Mouse (Mus musculus): ENCODE results near the gene Ebi3. TPM values are rescaled to one million over a fixed set of nuclear protein-coding genes. Genes with fewer than 3 reads are reported as not detected.
A peak's percentile ranks its signal among the peaks of the same experiment; 100 is the strongest.

The Ebi3 gene
- total RNA-seq, 2 experiments from 2014 or later = 2.1 to 2.5 TPM

DNA sequence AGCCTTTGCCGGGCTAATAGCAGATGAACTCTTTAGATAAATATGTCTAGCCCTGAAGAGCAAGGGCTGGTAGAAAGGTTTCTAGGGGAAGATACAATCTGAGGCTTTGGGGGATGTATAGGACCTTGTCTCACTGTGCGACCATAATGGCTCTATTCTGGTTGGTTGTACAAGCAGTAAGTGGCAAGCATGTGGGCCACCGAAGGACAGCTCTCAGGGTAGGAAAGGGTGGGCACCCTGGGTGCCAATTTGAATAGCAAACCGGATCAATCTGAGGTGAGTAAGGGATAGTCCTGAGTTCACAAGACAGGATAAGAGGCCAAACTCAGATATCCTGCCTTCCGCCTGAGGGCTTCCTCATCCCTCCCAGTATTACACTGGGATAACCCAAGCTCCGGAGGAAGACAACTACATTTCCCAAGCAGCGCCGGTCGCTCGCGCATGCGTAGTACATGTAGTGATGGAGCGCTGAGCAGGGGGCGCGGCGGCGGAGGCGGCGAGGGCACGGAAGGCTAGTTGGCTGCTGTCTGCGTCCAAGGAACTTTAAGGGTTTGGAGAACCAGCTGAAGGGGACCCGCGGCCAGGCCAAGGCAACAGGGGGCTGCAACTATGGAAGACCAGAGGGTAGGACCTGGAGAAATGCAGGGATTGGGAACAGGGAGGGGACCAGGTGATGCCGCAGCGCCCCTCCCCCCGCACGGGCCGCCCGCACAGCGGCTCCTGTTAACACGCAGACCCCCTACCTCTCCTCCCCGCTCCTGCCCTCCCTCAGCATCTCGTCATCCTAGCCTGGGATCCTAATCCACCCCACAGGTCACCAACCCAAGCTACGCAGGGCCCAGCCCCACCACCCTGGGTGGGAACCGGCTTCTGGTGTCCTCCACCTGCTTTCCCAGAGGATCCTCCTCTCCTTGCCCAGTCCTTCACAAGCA, 33.9 kb downstream of the Ebi3 start, which contains the start of gene Fsd1:
TSS of gene Fsd1 (plus strand) at position 480 of the 932 bp plus-strand sequence.
- DNase-seq (ENCODE audit: low spot score in 2 of 2) = peak; percentile 85 to 92
- intact Hi-C loops (cut with DNase I) = no loop called here

DNA sequence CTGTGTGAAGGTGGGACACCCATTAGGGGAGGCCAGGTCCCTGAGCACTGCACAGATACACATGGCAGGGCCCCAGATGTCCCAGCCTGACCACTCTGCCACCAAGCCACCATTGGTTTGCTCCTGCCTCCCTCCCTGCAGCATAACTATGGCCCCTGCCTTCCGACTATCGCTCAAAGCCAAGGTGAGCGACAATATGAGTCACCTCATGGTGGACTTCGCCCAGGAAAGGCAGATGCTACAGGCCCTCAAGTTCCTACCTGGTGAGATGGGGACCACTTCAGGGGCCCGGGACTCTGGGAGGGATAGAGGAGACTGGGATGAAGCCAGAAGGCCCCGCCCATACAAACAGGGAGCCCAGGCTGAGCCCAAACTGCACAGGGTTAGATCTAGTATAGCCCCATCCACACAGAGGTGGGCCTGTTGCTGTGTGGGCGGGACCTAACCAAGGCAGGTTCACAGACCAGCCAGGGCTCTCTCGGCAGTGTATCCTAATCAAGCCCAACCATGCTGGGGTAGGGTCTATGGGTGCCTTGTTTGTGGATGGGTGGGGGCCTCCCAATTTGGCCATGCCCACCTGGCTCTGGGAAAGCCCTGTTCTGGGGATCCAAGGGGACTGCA, 37.9 kb downstream of the Ebi3 start:
- no peak for DNase-seq (ENCODE audit: low spot score in 2 of 2)
- intact Hi-C loops (cut with DNase I) = no loop called here

DNA sequence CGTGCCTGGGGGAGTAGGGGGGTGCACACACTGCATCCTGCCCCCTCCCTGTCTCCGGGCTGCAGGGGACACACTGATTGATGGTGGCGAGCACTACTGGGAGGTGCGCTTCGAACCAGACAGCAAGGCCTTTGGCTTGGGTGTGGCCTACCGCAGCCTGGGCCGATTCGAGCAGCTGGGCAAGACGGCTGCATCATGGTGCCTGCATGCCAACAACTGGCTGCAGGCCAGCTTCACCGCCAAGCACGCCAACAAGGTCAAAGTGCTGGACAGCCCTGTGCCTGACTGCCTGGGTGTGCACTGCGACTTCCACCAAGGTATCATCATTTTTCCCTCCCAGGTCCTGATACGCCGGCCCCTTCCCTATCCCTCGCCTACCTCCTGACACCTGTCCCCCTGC, 43.6 kb downstream of the Ebi3 start:
- DNase-seq (ENCODE audit: low spot score in 2 of 2) = no peak
- intact Hi-C loops (cut with DNase I) = no loop called here

DNA sequence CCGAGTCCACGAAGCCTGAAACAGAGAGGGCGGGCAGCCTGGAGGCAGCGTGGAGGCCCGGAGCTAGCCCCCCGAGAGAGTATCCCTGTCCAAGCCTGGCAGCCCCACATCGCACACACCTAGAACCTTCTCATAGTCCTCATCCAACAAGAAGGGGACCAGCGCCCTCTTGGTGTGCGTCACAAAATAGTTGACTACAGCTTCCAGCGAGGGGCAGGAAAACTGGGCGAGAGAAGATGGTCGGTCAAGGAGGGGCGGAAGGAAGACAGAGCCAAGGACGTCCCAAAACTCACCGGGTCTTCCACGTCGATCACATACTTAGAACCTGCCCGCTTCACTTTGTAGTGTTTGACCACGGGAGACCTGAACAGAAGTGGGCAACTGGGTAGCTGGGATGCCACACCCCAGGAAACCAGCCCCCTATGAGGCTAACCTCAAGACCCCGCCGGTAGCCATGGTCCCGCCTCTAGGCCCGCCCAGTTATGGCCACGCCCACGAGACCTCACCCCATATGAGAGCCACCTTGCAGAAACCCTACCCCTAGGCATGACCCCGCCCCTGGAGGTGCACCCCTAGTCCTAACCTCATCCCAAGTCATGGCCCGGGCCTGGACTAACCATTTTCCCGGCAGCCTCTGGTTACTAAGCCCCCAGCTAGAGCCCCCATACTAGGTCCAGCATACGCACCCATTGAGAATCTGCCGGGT, 47.5 kb downstream of the Ebi3 start:
- intact Hi-C loops (cut with DNase I) = no loop called here
- DNase-seq (ENCODE audit: low spot score in 2 of 2) = no peak

DNA sequence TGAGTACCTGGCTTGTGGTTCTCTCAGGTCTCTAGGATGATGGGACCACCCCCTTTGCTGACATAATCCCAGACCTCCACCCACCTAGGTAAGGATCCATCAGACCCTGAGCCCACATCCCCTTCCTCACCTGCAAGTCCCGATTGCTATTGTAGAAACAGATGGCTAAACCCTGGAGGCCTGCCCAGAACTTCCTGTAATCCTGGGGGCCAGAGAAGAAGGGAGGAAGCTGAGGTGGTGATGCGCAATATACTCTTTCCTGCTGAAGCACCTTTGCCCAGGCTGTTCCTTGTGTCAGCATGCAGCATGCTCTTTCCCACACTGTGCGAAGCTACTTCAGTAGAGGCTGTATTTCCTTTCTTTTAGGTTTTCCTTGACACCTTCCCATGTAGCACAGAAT, 50.6 kb downstream of the Ebi3 start:
- no peak for DNase-seq (ENCODE audit: low spot score in 2 of 2)
- intact Hi-C loops (cut with DNase I) = no loop called here

DNA sequence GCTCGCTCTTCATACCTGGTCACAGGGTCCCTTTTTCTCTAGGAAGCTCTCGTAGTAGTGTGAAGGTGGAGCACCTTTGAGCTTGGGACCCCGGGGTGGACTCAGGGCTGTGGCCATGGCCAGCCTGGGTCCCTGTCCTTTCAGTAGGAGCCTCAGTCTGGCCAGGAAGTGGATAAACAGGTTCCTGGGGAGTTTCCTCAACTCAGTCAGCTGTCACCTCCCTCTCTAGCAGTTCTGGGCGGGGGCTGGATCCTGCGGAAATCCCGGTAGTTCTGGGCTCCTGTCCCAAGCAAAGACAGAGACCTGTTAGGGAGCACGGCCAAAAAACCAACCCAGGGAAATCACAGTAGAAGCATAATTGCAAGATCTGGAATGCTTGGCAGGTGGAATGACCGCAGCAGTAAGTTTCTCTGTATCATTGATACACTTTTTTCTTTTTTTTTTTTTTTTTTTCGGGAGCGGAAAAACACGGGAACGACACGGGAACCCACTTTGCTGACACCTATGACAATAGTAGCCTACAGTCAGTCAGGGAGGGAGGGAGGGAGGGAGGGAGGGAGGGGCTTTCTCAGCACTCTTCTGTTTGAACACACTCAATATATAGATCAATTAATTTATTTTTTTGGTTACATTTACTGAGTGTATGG, 53.1 kb downstream of the Ebi3 start, which contains the start of the genes Stap2 and Mpnd:
TSS of gene Stap2 (minus strand) at position 170 of the 647 bp plus-strand sequence.
TSS of gene Mpnd (plus strand) at position 297 of the 647 bp plus-strand sequence.
- intact Hi-C loops (cut with DNase I) = loop anchor here (5.0 kb wide), 1 partner anchor 303 kb away; no protein-coding TSS in a partner anchor
- no peak for DNase-seq (ENCODE audit: low spot score in 2 of 2)

Other genes starting within 250 kb of the Ebi3 start
- 1 to 10 TPM; 5.3 to 6.1 TPM for gene Pot1b, start 240.0 kb upstream of the Ebi3 start, total RNA-seq (2021)
- not detected for gene Adgre4, start 202.7 kb upstream of the Ebi3 start, total RNA-seq (2021)
- gene Zfp119a, start 73.7 kb upstream of the Ebi3 start, total RNA-seq (2021) = 1 to 10 TPM; 7.1 TPM
- gene Zfp959, start 60.5 kb upstream of the Ebi3 start, total RNA-seq (2021) = 1 to 10 TPM; 7.6 to 7.7 TPM
- gene Zfp119b, start 3.1 kb upstream of the Ebi3 start, total RNA-seq (2021) = 1 to 10 TPM; 3.5 to 4.0 TPM
- gene Yju2, start 6.5 kb downstream of the Ebi3 start, total RNA-seq (2021) = 10 to 100 TPM; 15.0 to 15.3 TPM
- gene Shd, start 17.8 kb downstream of the Ebi3 start, total RNA-seq (2021) = 10 to 100 TPM; 30.9 to 34.4 TPM
- 10 to 100 TPM; 70.5 to 78.8 TPM for gene Fsd1, start 33.9 kb downstream of the Ebi3 start, total RNA-seq (2021)
- 1 to 10 TPM; 1.9 to 3.0 TPM for gene Stap2, start 52.9 kb downstream of the Ebi3 start, total RNA-seq (2021)
- gene Mpnd, start 53.1 kb downstream of the Ebi3 start, total RNA-seq (2021) = 100 to 1,000 TPM in 1 of 2 experiments, 10 to 100 TPM in 1; 97.4 to 104 TPM
- gene Sh3gl1, start 84.0 kb downstream of the Ebi3 start, total RNA-seq (2021) = 10 to 100 TPM; 44.5 to 47.8 TPM
- 1 to 10 TPM; 1.7 to 1.9 TPM for gene Chaf1a, start 87.8 kb downstream of the Ebi3 start, total RNA-seq (2021)
- 10 to 100 TPM; 77.0 to 77.7 TPM for gene Ubxn6, start 122.4 kb downstream of the Ebi3 start, total RNA-seq (2021)
- 100 to 1,000 TPM in 1 of 2 experiments, 10 to 100 TPM in 1; 90.8 to 109 TPM for gene Hdgfl2, start 127.0 kb downstream of the Ebi3 start, total RNA-seq (2021)
- gene Plin4, start 157.2 kb downstream of the Ebi3 start, total RNA-seq (2021) = 1 to 10 TPM; 1.4 to 1.6 TPM
- gene Plin5, start 165.0 kb downstream of the Ebi3 start, total RNA-seq (2021) = under 1 TPM; 0.64 to 0.87 TPM
- gene Lrg1, start 169.4 kb downstream of the Ebi3 start, total RNA-seq (2021) = 1 to 10 TPM; 3.1 to 3.5 TPM
- gene Sema6b, start 187.7 kb downstream of the Ebi3 start, total RNA-seq (2021) = 100 to 1,000 TPM; 131 TPM
- 1 to 10 TPM; 7.8 to 8.9 TPM for gene Tnfaip8l1, start 209.8 kb downstream of the Ebi3 start, total RNA-seq (2021)
- gene Mydgf, start 231.3 kb downstream of the Ebi3 start, total RNA-seq (2021) = 10 to 100 TPM; 40.5 to 42.1 TPM